Mouse (Mus musculus) stomach, embryonic 14.5 days (tissue): Measurements from ENCODE around the gene Scamp2. TPM values are rescaled to one million over a fixed set of nuclear protein-coding genes. Genes with fewer than 3 reads are reported as not detected.
A peak's percentile ranks its signal among the peaks of the same experiment; 100 is the strongest.

Source experiments
- ATAC-seq: fragments of 200-750 bp; cut with Nextera tagmentation; 2 replicates; pipeline ENCODE4 v1.8.0; 2017; ENCODE audit warnings: low read depth, moderate TSS enrichment; ENCODE audit not compliant: insufficient number of reproducible peaks, insufficient read depth, low FRiP score
- H3K27ac ChIP-seq: fragments of 300-500 bp; sonication (generic); 2 replicates; pipeline ENCODE4 v1.5.1; 2014; ENCODE audit warnings: mild to moderate bottlenecking, low read length, moderate library complexity, mixed read lengths
- H3K27me3 ChIP-seq: fragments of 300-500 bp; sonication (generic); 2 replicates; pipeline ENCODE4 v1.6.1; 2014; ENCODE audit warnings: low read length, control low read depth, mixed read lengths; ENCODE audit not compliant: control insufficient read depth, insufficient read depth
- H3K36me3 ChIP-seq: fragments of 300-500 bp; sonication (generic); 2 replicates; pipeline ENCODE4 v1.6.1; 2014; ENCODE audit warnings: mild to moderate bottlenecking, control low read depth, low read length, moderate library complexity, mixed read lengths; ENCODE audit not compliant: control insufficient read depth, insufficient read depth
- H3K4me1 ChIP-seq: fragments of 300-500 bp; sonication (generic); 2 replicates; pipeline ENCODE4 v1.6.1; 2014; ENCODE audit warnings: low read length, control low read depth, mixed read lengths; ENCODE audit not compliant: control insufficient read depth, insufficient read depth
- H3K4me2 ChIP-seq: fragments of 300-500 bp; sonication (generic); replicated peaks from 2 replicates; pipeline ENCODE4 v1.6.1; 2014; ENCODE audit warnings: low read depth, low read length, control low read depth
- H3K4me3 ChIP-seq: fragments of 300-500 bp; sonication (generic); 2 replicates; pipeline ENCODE4 v1.5.1; 2014; ENCODE audit warnings: low read depth, low read length, control low read depth
- H3K9ac ChIP-seq: fragments of 300-500 bp; sonication (generic); replicated peaks from 2 replicates; pipeline ENCODE4 v1.6.1; 2014; ENCODE audit warnings: low read depth, mild to moderate bottlenecking, control low read depth, low read length, moderate library complexity, mixed read lengths
- H3K9me3 ChIP-seq: fragments of 300-500 bp; sonication (generic); 2 replicates; pipeline ENCODE4 v1.6.1; 2016; ENCODE audit warnings: low read depth, low read length, control low read depth; ENCODE audit not compliant: control insufficient read depth
- WGBS: fragments of 180-500 bp; shearing (Covaris S2); extraction: QIAGEN DNeasy Blood & Tissue Kit; methylation state at CpG from one replicate; pipeline ENCODE4 v1.1.7; 2014; 5-methylcytosine and 5-hydroxymethylcytosine counted together
- polyA plus RNA-seq: library from polyadenylated mRNA; unstranded; fragments of >200 nt; fragmentation: Nextera tagmentation; extraction: Ambion mirVana; gene quantifications from 2 replicates; pipeline ENCODE4 v1.2.1, GENCODE M21; 2014

Gene Scamp2
- polyA plus RNA-seq, 1 experiment from 2014 or later = 85.2 TPM

- no peak for ATAC-seq
- H3K4me1 ChIP-seq = peaks cover 29% of the 10 kb centered on the region
- 49% methylated on average over 8 of the region's 8 CpGs for WGBS
- H3K4me2 ChIP-seq = no peak overlapping the region
- H3K4me3 ChIP-seq = no peak overlapping the region
- no peaks in the 10 kb centered on the region for H3K27me3 ChIP-seq
- no peak overlapping the region for H3K27ac ChIP-seq
- H3K9ac ChIP-seq = no peak overlapping the region
- H3K36me3 ChIP-seq = peaks cover 14% of the 10 kb centered on the region; the same call in 1 of the 2 replicates
- no peaks in the 10 kb centered on the region for H3K9me3 ChIP-seq
These were observed 6.1 kb downstream of the Scamp2 start for GRCm38 (mm10) chr9:57566846-57567245.

GRCm38 (mm10) chr9:57568500-57568899 lies 7.8 kb downstream of the Scamp2 start:
- H3K36me3 ChIP-seq = peaks cover 14% of the 10 kb centered on the region; the same call in 1 of the 2 replicates

DNA sequence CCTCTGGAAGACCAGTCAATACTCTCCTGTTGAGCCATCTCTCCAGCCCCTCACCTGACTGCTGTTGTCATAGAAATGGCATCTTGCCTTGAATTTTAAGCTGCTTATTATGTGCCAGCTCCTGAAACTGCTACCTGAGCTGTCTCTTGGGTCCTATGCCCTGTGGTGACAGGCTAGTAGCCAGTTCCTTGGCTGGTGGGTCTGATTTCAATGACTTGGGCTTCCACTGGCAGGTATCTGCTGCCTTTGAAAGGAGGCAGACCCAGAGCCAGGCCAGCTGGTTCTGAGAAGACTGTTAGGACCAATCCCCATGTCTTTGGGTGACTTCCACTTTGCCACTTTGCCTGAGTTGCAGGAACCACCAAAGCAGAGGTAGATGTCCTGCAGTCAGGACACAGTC lies 13.7 kb downstream of the Scamp2 start:
- H3K27ac ChIP-seq = no peak overlapping the region
- H3K27me3 ChIP-seq = no peaks in the 10 kb centered on the region
- H3K4me2 ChIP-seq = no peak overlapping the region
- peaks cover 12% of the 10 kb centered on the region; the same call in 1 of the 2 replicates for H3K36me3 ChIP-seq
- H3K4me1 ChIP-seq = no peaks in the 10 kb centered on the region
- no peak for ATAC-seq
- H3K9ac ChIP-seq = no peak overlapping the region
- H3K4me3 ChIP-seq = no peak overlapping the region
- H3K9me3 ChIP-seq = no peaks in the 10 kb centered on the region

More at GRCm38 (mm10) chr9:57568500-57568899, 7.8 kb downstream of the Scamp2 start:
- H3K9me3 ChIP-seq = no peaks in the 10 kb centered on the region
- H3K4me1 ChIP-seq = peaks cover 16% of the 10 kb centered on the region
- no peak for ATAC-seq
- no peaks in the 10 kb centered on the region for H3K27me3 ChIP-seq
- H3K4me2 ChIP-seq = no peak overlapping the region
- no peak overlapping the region for H3K4me3 ChIP-seq
- 92% methylated on average over 6 of the region's 6 CpGs for WGBS
- no peak overlapping the region for H3K27ac ChIP-seq
- no peak overlapping the region for H3K9ac ChIP-seq

DNA sequence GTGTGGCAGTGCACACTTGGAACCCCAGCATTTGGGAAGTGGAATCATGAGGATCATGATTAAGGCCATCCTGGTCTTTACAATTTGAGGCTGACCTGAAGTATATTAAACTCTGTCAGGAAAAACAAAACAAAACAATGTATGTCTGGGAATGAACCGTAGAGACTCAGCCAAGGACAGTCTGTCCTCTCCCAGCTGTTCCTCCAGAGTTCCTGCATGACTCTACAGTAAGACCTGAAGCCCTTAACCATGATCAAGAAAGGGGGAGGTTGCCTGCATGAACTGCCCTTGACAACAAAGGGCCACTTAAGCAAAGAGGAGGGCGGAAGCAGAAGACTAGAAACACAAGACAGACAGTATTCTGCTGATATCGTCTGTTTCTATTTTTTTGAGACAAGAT lies 14.8 kb downstream of the Scamp2 start:
- ATAC-seq = no peak
- H3K27ac ChIP-seq = no peak overlapping the region
- H3K27me3 ChIP-seq = no peaks in the 10 kb centered on the region
- no peak overlapping the region for H3K4me2 ChIP-seq
- no peaks in the 10 kb centered on the region for H3K9me3 ChIP-seq
- H3K4me1 ChIP-seq = no peaks in the 10 kb centered on the region
- H3K4me3 ChIP-seq = no peak overlapping the region
- no peak overlapping the region for H3K9ac ChIP-seq
- peaks cover 15% of the 10 kb centered on the region for H3K36me3 ChIP-seq
- WGBS = 67% methylated on average over 3 of the region's 3 CpGs

- Histone ChIP-seq H3K9me3 (no peaks in the 10 kb centered on the region), H3K27me3 (no peaks in the 10 kb centered on the region), H3K4me3 (no peak overlapping the region), H3K36me3 (peaks cover 24% of the 10 kb centered on the region), H3K9ac (no peak overlapping the region), H3K4me2 (no peak overlapping the region), H3K27ac (no peak overlapping the region), H3K4me1 (no peaks in the 10 kb centered on the region)
- WGBS = 87% methylated on average over 6 of the region's 6 CpGs
- ATAC-seq = no peak
These were observed 16.6 kb downstream of the Scamp2 start for GRCm38 (mm10) chr9:57577144-57577849.

- H3K4me2 ChIP-seq = no peak overlapping the region
- no peaks in the 10 kb centered on the region for H3K27me3 ChIP-seq
- peaks cover 6% of the 10 kb centered on the region; the same call in 1 of the 2 replicates for H3K4me1 ChIP-seq
- no peak overlapping the region for H3K27ac ChIP-seq
- H3K9ac ChIP-seq = no peak overlapping the region
- peaks cover 33% of the 10 kb centered on the region for H3K36me3 ChIP-seq
- no peak for ATAC-seq
- H3K4me3 ChIP-seq = no peak overlapping the region
- 91% methylated on average over 3 of the region's 3 CpGs for WGBS
- no peaks in the 10 kb centered on the region for H3K9me3 ChIP-seq
These were observed 24.2 kb downstream of the Scamp2 start for GRCm38 (mm10) chr9:57584991-57585390.

GRCm38 (mm10) chr9:57589224-57590126 lies 28.7 kb downstream of the Scamp2 start, which contains the start of gene Ulk3:
Ulk3 (plus strand) TSS chr9:57589452.
- H3K4me3 ChIP-seq = peak within 1 kb of the TSS; percentile 84
- H3K4me1 ChIP-seq = peaks cover 10% of the 10 kb centered on the region; the same call in 1 of the 2 replicates
- H3K27me3 ChIP-seq = no peaks in the 10 kb centered on the region
- under 1% methylated on average over 58 of the region's 58 CpGs for WGBS
- peak; percentile 84 for ATAC-seq
- peak within 1 kb of the TSS; percentile 73 for H3K9ac ChIP-seq
- peaks cover 8% of the 10 kb centered on the region for H3K36me3 ChIP-seq
- peak within 1 kb of the TSS; percentile 63 for H3K27ac ChIP-seq
- H3K9me3 ChIP-seq = no peaks in the 10 kb centered on the region
- peak within 1 kb of the TSS; percentile 91 for H3K4me2 ChIP-seq

- no peak overlapping the region for H3K4me2 ChIP-seq
- H3K27ac ChIP-seq = no peak overlapping the region
- H3K27me3 ChIP-seq = no peaks in the 10 kb centered on the region
- peaks cover 9% of the 10 kb centered on the region for H3K36me3 ChIP-seq
- H3K9ac ChIP-seq = no peak overlapping the region
- no peak overlapping the region; the same call in 1 of the 2 replicates for H3K4me3 ChIP-seq
- H3K9me3 ChIP-seq = no peaks in the 10 kb centered on the region
- peaks cover 10% of the 10 kb centered on the region; the same call in 1 of the 2 replicates for H3K4me1 ChIP-seq
- ATAC-seq = no peak
- 35% methylated on average over 5 of the region's 5 CpGs for WGBS
These were observed 30.0 kb downstream of the Scamp2 start for GRCm38 (mm10) chr9:57590726-57591125.
